1 mouse cellular context compared by ENCODE assay signal in the genomic region with DNA sequence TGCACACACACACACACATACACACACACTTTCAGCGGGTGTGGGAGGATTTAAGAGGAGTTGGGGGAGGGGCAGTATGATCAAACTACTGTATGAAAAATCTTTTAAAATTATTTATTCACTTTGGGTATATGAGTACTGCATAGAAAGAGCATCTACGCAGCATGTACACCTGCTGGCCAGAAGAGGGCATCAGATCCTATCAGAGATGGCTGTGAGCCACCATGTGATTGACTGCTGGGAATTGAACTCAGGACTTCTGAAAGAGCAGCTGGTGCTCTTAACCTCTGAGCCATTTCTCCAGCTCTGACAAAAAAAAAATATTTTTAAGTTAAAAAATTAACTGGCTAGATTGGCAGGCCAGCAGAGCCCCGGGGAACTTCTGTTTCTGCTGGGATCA.
TF ChIP-seq lines count a peak whose summit lies in the region.

No protein-coding gene starts in this region.

TF ChIP-seq in CH12.LX, 34 proteins besides CTCF, POLR2A, EP300 and RAD21:
- TF ChIP-seq CHD1 (IDR thresholded peaks at IDR 0.05; ENCODE audit: low read depth, low read length) (no peak), SMC3 (IDR thresholded peaks at IDR 0.05; ENCODE audit: low read depth, low read length) (peak; percentile 54)
TF ChIP-seq in CH12.LX: peak in this region for 1.
